Mouse (Mus musculus) kidney, adult 2 months (tissue): ENCODE measurements around the gene Vmn1r18. TPM values are rescaled to one million over a fixed set of nuclear protein-coding genes. Genes with fewer than 3 reads are reported as not detected.
"Not testable (repeated sequence)": the region's sequence is repeated elsewhere in the genome, so short reads cannot be mapped to it uniquely, and the experiment has no call there.

ENCODE experiments used
- DNase-seq: peaks from one replicate; pipeline ENCODE4 v3.0.0; 2021
- H3K27ac ChIP-seq: fragments of 200-500 bp; 2 replicates; pipeline ENCODE4 v1.5.1; 2012; ENCODE audit warnings: low read depth, low read length, control low read depth, inconsistent platforms; ENCODE audit not compliant: insufficient read depth
- H3K27me3 ChIP-seq: fragments of 200-500 bp; replicated peaks from 2 replicates; pipeline ENCODE4 v1.6.1; 2012; ENCODE audit warnings: mild to moderate bottlenecking, moderate library complexity, low read length, inconsistent platforms; ENCODE audit not compliant: control insufficient read depth, insufficient read depth
- H3K36me3 ChIP-seq: fragments of 200-500 bp; 2 replicates; pipeline ENCODE4 v1.6.1; 2012; ENCODE audit warnings: mild to moderate bottlenecking, moderate library complexity, low read length, inconsistent platforms; ENCODE audit not compliant: control insufficient read depth, insufficient read depth
- H3K4me1 ChIP-seq: fragments of 200-500 bp; 2 replicates; pipeline ENCODE4 v1.6.1; 2011; ENCODE audit warnings: low read length; ENCODE audit not compliant: control insufficient read depth, insufficient read depth
- H3K4me3 ChIP-seq: fragments of 200-500 bp; 2 replicates; pipeline ENCODE4 v1.5.1; 2011; ENCODE audit warnings: mild to moderate bottlenecking, low read depth, low read length, control low read depth; ENCODE audit not compliant: insufficient read depth
- CTCF ChIP-seq: fragments of 200-500 bp; conservative IDR thresholded peaks from 2 replicates; pipeline ENCODE4 v1.5.1; 2011; ENCODE audit warnings: low read depth, mild to moderate bottlenecking, control low read depth, low read length, moderate library complexity, mixed read lengths; ENCODE audit not compliant: insufficient read depth, insufficient read length
- POLR2A ChIP-seq: fragments of 200-500 bp; IDR thresholded peaks from one replicate; pipeline ENCODE4 v1.6.1; 2011; ENCODE audit warnings: low read depth, low read length, control low read depth
- WGBS: fragments of 180-500 bp; shearing (Covaris S2); methylation state at CpG from one replicate; pipeline ENCODE4 v1.1.7; 2018; 5-methylcytosine and 5-hydroxymethylcytosine counted together
- polyA plus RNA-seq: library from polyadenylated mRNA; depleted of rRNA; stranded (reverse); fragments of >200 nt; gene quantifications from 2 replicates; pipeline ENCODE4 v1.2.3, GENCODE M21; 2012; rRNA removed

The Vmn1r18 gene
- not detected in 2 replicates for polyA plus RNA-seq

DNA sequence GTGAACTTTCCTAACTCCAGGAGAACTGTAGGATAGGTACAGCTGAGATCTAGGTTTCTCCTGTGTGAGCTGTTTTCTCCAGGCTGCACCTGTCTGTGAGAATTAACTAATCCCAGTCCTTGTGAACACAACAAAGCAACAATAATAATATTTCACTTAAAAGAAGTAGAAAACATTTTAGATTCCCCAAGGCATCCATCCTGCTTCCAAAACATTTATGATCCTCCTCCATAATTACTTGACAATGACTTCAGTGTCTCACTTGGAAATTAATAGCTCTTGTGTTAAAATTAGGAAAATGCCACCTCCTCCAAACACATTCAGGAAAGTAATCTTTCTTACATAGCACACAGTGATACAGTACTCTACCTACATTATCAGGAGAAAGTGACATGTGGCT is at the start of gene Vmn1r18:
Gene Vmn1r18, minus strand, starts transcription at position 101 of the 400 bp plus-strand sequence.
- no peaks in the 10 kb centered on the region for H3K36me3 ChIP-seq
- no peak for DNase-seq
- H3K4me3 ChIP-seq, result no peak within 1 kb of the TSS
- no peaks in the 10 kb centered on the region for H3K27me3 ChIP-seq
- TF ChIP-seq POLR2A (no peak), CTCF (no peak)
- no peak within 1 kb of the TSS for H3K27ac ChIP-seq
- no peaks in the 10 kb centered on the region for H3K4me1 ChIP-seq

DNA sequence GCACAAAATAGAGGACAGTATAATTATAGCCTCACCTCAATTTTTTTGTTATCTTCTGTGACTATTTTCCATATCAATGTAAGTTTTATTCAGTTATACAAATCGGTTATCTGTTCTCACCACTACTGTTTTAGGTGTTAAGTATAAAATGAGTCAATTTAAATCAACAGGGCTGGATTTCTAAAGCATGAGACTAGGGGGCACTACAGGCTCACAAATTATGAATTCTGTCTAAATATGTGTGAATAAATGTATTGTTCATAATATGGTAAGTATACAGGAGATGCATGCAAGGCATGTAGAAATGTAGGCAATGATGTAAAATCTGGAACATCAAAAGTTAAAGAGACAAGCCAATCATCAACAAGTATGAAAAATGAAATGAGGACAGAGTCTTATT is 35.6 kb upstream of the Vmn1r18 start:
- WGBS, result 79% methylated on average over 1 of the region's 1 CpGs
- peak; percentile 8 for DNase-seq
- Histone ChIP-seq H3K27ac (no peak overlapping the region), H3K27me3 (no peaks in the 10 kb centered on the region), H3K36me3 (no peaks in the 10 kb centered on the region), H3K4me1 (no peaks in the 10 kb centered on the region), H3K4me3 (no peak overlapping the region)
- TF ChIP-seq POLR2A (no peak), CTCF (no peak)

DNA sequence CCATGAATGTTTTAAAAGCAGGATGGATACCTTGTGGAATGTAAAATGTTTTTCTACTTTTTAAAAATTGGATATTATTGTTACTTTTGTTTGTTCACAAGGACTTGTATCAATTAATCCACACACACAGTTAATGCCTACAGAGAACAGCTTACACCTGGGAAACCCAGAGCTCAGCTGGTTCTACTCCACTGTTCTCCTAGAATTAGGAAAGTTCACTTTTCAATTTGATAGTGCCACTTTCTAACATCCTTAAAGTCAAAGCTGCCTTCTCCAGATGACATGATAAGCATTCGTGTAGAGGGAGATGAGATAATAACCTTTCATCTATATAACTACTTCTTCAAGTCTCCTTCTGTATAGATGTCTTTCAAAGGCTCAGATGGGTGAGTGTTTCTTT is 33.0 kb upstream of the Vmn1r18 start, which contains the start of gene Vmn1r20:
Gene Vmn1r20, plus strand, starts transcription at position 301 of the 400 bp plus-strand sequence.
- Histone ChIP-seq H3K4me1 (no peaks in the 10 kb centered on the region), H3K36me3 (no peaks in the 10 kb centered on the region), H3K27me3 (no peaks in the 10 kb centered on the region), H3K27ac (no peak within 1 kb of the TSS), H3K4me3 (no peak within 1 kb of the TSS)
- WGBS, result 68% methylated on average over 1 of the region's 1 CpGs
- DNase-seq, result no peak
- TF ChIP-seq POLR2A (no peak), CTCF (no peak)

DNA sequence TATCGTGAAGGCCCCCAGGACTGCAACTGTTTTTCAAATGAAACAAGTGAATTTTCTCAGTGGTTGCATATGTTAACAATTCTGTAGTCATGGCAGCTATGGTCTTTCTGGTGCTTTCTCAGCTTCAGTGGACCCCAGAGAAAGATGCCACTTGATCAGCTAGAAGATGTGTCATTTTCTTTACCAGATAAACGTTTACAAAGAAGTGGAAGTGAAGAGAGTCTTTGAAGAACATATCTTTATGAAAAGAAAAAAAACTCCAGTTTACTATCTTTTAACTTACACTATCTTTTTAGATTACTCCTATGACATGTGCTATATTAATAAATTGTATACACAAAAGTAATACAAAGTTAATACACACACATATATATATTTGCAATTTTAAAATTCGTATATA is 7.9 kb upstream of the Vmn1r18 start, which contains the start of gene Vmn1r19:
Gene Vmn1r19, plus strand, starts transcription at position 301 of the 400 bp plus-strand sequence.
- not testable (repeated sequence) for DNase-seq, H3K36me3 ChIP-seq, H3K27me3 ChIP-seq, H3K27ac ChIP-seq, H3K4me1 ChIP-seq, H3K4me3 ChIP-seq
- WGBS, result 63% methylated on average over 3 of the region's 3 CpGs

DNA sequence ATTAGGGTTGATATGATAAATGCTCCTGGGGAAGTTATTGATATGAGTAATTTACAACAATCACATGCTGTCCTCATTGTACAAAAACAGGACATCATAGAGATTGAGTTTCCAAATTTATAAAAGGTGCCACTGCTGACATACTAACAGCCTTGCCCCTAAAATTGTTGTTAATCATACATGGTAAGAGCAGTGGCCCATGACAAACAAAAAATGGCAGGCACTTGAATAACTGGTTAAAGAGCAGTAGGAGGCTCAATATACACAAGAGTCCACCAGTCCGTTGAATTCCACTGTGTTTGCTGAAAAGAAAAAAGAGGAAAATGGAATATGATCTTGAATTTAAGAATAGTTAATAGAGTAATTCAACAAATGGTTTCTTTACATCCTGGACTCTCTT is 28.1 kb downstream of the Vmn1r18 start:
- Histone ChIP-seq H3K4me1 (no peaks in the 10 kb centered on the region), H3K36me3 (no peaks in the 10 kb centered on the region), H3K4me3 (no peak overlapping the region), H3K27ac (no peak overlapping the region), H3K27me3 (no peaks in the 10 kb centered on the region)
- DNase-seq, result peak; percentile 55
- no peak for TF ChIP-seq POLR2A
- TF ChIP-seq CTCF, result no peak
- WGBS, result 57% methylated on average over 1 of the region's 1 CpGs

DNA sequence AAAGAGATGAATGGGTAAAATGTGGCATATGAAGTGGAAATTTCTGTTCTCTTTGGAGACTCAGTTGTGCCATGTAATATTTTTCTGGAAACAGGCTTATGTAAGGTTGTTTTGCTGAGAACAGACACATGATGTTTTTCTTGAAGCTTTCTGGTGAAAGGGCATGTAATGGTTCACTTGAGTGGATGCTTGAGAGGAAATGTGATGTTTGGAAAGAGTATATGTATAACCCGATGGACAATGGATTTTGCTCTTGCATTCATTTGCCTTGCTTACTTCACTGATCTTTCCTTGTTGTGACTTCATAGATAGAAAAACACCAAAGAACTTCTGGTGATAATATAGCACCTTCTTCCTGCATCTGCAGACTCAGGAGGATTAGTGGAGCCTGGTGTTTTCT is 29.7 kb downstream of the Vmn1r18 start:
- H3K27ac ChIP-seq, H3K27me3 ChIP-seq, H3K4me1 ChIP-seq, H3K36me3 ChIP-seq, H3K4me3 ChIP-seq: not testable (repeated sequence)
- WGBS, result 78% methylated on average over 1 of the region's 1 CpGs
- DNase-seq, result peak; percentile 55

DNA sequence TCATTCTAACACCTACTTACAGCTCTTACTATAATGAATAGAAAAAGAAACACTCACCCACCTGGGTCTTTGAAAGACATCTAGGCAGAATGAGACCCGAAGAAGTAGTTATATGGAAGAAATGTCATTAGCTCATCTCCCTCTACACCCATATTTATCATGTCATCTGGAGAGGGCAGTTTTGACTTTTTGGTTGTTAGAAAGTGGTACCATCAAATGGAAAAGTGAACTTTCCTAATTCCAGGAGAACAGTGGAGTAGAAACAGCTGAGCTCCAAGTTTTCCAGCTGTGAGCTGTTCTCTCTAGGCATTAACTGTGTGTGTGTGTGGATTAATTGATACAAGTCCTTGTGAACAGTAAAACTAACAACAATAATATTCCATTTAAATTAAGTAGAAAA is 32.0 kb downstream of the Vmn1r18 start, which contains the start of gene Vmn1r17:
Gene Vmn1r17, minus strand, starts transcription at position 101 of the 400 bp plus-strand sequence.
- WGBS, result 84% methylated on average over 1 of the region's 1 CpGs
- Histone ChIP-seq H3K4me1 (no peaks in the 10 kb centered on the region), H3K4me3 (no peak within 1 kb of the TSS), H3K36me3 (no peaks in the 10 kb centered on the region), H3K27me3 (no peaks in the 10 kb centered on the region), H3K27ac (no peak within 1 kb of the TSS)
- no peak for DNase-seq
- TF ChIP-seq POLR2A (no peak), CTCF (no peak)

DNA sequence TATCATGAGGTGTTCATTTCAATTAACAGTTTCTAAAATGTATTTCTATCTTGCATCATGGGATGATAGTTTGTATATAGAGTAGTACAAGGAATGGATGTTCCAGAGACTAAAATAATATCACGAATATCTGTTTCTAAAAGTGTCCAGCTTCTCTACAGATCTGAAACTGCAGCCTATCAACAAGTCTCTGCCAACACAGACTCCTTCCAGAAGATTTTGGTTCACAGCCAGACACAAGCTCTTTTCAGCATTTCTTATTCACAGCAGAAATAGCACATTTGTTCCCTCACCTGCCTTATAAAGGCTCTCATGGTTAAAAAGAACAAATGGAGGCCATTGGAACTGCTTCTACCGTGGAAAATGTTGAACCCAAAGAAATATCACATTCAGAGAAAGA is 38.7 kb downstream of the Vmn1r18 start:
- WGBS, result 68% methylated on average over 2 of the region's 2 CpGs
- Histone ChIP-seq H3K27me3 (no peaks in the 10 kb centered on the region), H3K36me3 (no peaks in the 10 kb centered on the region), H3K4me1 (no peaks in the 10 kb centered on the region), H3K27ac (no peak overlapping the region), H3K4me3 (no peak overlapping the region)
- TF ChIP-seq POLR2A, result no peak
- TF ChIP-seq CTCF, result no peak
- DNase-seq, result no peak
